Mouse (Mus musculus) lung, embryonic 14.5 days (tissue): ENCODE data around the gene Rab40c. TPM values are rescaled to one million over a fixed set of nuclear protein-coding genes. Genes with fewer than 3 reads are reported as not detected.

ENCODE experiments used
- ATAC-seq: fragments of 200-750 bp; cut with Nextera tagmentation; 2 replicates; pipeline ENCODE4 v1.8.0; 2017; ENCODE audit warnings: mild to moderate bottlenecking, moderate TSS enrichment, moderate library complexity; ENCODE audit not compliant: insufficient read depth
- DNase-seq: peaks from one replicate; pipeline ENCODE4 v3.0.0-alpha.2; 2015
- H3K27ac ChIP-seq: fragments of 300-500 bp; sonication (generic); 2 replicates; pipeline ENCODE4 v1.5.1; 2014; ENCODE audit warnings: low read depth, mild to moderate bottlenecking, moderate library complexity
- H3K27me3 ChIP-seq: fragments of 300-500 bp; sonication (generic); 2 replicates; pipeline ENCODE4 v1.6.1; 2014; ENCODE audit warnings: low read length, control low read depth; ENCODE audit not compliant: insufficient read depth
- H3K36me3 ChIP-seq: fragments of 300-500 bp; sonication (generic); 2 replicates; pipeline ENCODE4 v1.6.1; 2014; ENCODE audit warnings: control low read depth; ENCODE audit not compliant: insufficient read depth
- H3K4me1 ChIP-seq: fragments of 300-500 bp; sonication (generic); 2 replicates; pipeline ENCODE4 v1.6.1; 2014; ENCODE audit warnings: antibody characterized with exemption, control low read depth; ENCODE audit not compliant: insufficient read depth
- H3K4me2 ChIP-seq: fragments of 300-500 bp; sonication (generic); 2 replicates; pipeline ENCODE4 v1.6.1; 2014; ENCODE audit warnings: mild to moderate bottlenecking
- H3K4me3 ChIP-seq: fragments of 300-500 bp; sonication (generic); 2 replicates; pipeline ENCODE4 v1.5.1; 2014; ENCODE audit warnings: low read depth, low read length
- H3K9ac ChIP-seq: fragments of 300-500 bp; sonication (generic); 2 replicates; pipeline ENCODE4 v1.6.1; 2014
- H3K9me3 ChIP-seq: fragments of 300-500 bp; sonication (generic); 2 replicates; pipeline ENCODE4 v1.6.1; 2016; ENCODE audit warnings: low read depth, low read length, control low read depth
- CTCF ChIP-seq: IDR thresholded peaks from 2 replicates; pipeline ENCODE4 v1.5.1; 2016; ENCODE audit warnings: antibody characterized with exemption, low read depth
- WGBS: fragments of 180-500 bp; shearing (Covaris S2); extraction: QIAGEN DNeasy Blood & Tissue Kit; methylation state at CpG from one replicate; pipeline ENCODE4 v1.1.7; 2014; 5-methylcytosine and 5-hydroxymethylcytosine counted together
- polyA plus RNA-seq: library from polyadenylated mRNA; unstranded; fragments of >200 nt; fragmentation: Nextera tagmentation; extraction: Ambion mirVana; gene quantifications from 2 replicates; pipeline ENCODE4 v1.2.1, GENCODE M21; 2014

Gene Rab40c
- polyA plus RNA-seq, 1 experiment from 2014 or later, result 15.4 TPM

DNA sequence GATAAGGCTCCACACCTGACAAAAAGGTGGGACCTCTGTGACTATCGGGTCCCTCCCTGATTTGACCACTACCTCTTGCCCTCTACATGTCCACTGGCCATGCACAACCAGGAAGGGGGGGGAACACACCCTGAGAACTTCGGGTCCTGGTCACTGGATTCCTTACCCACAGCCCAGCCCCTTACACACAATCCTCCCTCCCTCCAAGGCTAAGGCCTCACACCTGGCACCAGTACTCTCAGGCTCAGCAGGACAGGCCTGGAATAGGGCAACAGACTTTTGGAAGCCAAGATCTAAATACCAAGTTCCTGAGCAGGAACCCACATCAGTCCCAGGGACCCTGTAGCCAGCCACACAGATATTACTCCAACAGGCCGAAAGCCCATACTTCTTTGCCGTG lies 80.6 kb downstream of the Rab40c start:
- DNase-seq (no peak), ATAC-seq (no peak)
- TF ChIP-seq CTCF, result no peak
- Histone ChIP-seq H3K27ac (no peak overlapping the region), H3K27me3 (no peaks in the 10 kb centered on the region), H3K4me2 (no peak overlapping the region), H3K4me3 (no peak overlapping the region), H3K9ac (no peak overlapping the region), H3K9me3 (no peaks in the 10 kb centered on the region), H3K4me1 (peaks cover 31% of the 10 kb centered on the region), H3K36me3 (peaks cover 63% of the 10 kb centered on the region)
- WGBS, result 83% methylated on average over 4 of the region's 4 CpGs

DNA sequence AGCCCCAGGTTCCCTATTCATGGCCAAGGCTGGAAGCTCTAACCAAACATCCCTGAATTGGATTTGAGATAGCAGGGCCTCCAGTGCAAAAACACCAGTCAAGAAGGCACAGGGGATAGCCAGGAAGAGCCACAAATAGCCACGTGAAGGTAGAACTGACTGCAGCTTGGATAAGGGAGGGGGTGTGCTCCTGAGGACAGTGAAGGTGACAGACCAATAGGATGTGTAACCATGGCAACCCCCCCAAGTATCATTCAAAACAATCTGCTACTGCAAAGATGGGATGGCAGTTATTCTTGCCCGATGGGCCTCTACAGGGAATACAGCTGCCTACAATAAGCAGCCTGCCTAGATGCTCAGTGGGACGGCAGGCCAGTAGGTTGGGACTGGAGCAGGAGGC lies 82.0 kb downstream of the Rab40c start:
- peak overlapping the region; percentile 74 for H3K4me2 ChIP-seq
- DNase-seq (peak; percentile 14), ATAC-seq (no peak)
- H3K9me3 ChIP-seq, result no peaks in the 10 kb centered on the region
- H3K27ac ChIP-seq, result no peak overlapping the region
- TF ChIP-seq CTCF, result no peak
- peaks cover 26% of the 10 kb centered on the region for H3K4me1 ChIP-seq
- H3K4me3 ChIP-seq, result no peak overlapping the region
- peaks cover 59% of the 10 kb centered on the region for H3K36me3 ChIP-seq
- no peaks in the 10 kb centered on the region for H3K27me3 ChIP-seq
- WGBS, result 51% methylated on average over 3 of the region's 3 CpGs
- no peak overlapping the region for H3K9ac ChIP-seq

DNA sequence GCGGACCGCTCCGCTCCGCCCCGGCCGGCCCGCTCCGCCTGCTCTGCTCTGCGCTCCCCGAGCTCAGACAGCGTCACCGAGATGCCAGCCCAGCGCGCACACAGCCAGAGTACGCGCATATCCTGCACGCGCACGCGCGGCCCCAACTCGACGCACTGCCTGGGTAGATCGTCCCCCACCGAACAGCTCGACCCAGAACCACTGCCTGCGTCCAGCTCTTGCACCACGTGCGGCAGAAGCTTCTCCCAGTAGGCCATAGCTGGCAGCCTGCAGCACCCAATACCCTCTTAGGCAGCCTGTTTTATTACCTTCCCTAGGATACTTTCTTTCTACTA lies 82.5 kb downstream of the Rab40c start, which contains the start of gene Rhbdl1:
Gene Rhbdl1, minus strand, starts transcription at position 220 of the 335 bp plus-strand sequence.
- no peak for TF ChIP-seq CTCF
- H3K4me3 ChIP-seq, result peak within 1 kb of the TSS; percentile 34
- peaks cover 26% of the 10 kb centered on the region for H3K4me1 ChIP-seq
- H3K9me3 ChIP-seq, result no peaks in the 10 kb centered on the region
- peak; percentile 83 for DNase-seq
- H3K36me3 ChIP-seq, result peaks cover 55% of the 10 kb centered on the region
- peak; percentile 13; the same call in 1 of the 2 replicates for ATAC-seq
- 2% methylated on average over 29 of the region's 29 CpGs for WGBS
- no peaks in the 10 kb centered on the region for H3K27me3 ChIP-seq
- H3K9ac ChIP-seq, result peak within 1 kb of the TSS; percentile 53
- peak within 1 kb of the TSS; percentile 30; the same call in 1 of the 2 replicates for H3K27ac ChIP-seq
- H3K4me2 ChIP-seq, result peak within 1 kb of the TSS; percentile 74

DNA sequence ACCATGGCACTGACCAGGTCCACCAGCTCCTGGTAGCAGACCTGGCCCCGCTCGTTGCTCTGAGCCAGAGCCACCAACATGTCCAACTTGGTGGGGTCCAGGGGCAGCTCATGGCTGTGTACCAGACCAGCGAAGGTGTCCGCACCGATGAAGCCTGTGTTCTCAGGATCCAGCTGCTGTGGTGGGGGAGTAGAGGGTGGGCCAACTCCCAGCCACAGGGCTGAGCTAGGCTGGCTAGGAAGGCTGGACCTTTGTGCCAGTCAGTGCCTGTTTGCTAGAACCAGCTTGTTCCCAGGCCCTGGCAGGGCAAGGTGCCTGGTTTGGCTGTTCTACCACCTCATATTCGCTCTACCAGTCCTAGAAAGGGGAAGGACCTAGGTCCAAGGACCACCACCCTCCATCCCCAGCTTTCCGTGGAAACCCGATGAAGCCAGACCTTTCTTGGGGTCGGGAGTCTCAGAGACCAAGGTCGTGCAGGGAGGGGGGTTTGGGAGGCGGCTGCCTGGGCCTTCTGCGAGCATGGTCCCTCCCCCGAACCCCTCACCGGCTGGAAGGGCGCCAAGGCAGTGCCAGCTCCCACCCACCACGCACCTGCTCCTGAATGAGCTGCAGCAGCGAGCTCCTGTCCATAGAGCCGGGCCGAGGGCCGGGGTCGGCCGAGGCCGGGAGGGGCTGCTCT lies 83.0 kb downstream of the Rab40c start:
- Histone ChIP-seq H3K27me3 (no peaks in the 10 kb centered on the region), H3K9ac (peak overlapping the region; percentile 53), H3K4me1 (peaks cover 31% of the 10 kb centered on the region), H3K36me3 (peaks cover 55% of the 10 kb centered on the region), H3K4me2 (peak overlapping the region; percentile 74), H3K27ac (peak overlapping the region; percentile 30; the same call in 1 of the 2 replicates), H3K4me3 (peak overlapping the region; percentile 34), H3K9me3 (no peaks in the 10 kb centered on the region)
- ATAC-seq, result no peak
- DNase-seq, result no peak
- TF ChIP-seq CTCF, result no peak
- 19% methylated on average over 23 of the region's 23 CpGs for WGBS

DNA sequence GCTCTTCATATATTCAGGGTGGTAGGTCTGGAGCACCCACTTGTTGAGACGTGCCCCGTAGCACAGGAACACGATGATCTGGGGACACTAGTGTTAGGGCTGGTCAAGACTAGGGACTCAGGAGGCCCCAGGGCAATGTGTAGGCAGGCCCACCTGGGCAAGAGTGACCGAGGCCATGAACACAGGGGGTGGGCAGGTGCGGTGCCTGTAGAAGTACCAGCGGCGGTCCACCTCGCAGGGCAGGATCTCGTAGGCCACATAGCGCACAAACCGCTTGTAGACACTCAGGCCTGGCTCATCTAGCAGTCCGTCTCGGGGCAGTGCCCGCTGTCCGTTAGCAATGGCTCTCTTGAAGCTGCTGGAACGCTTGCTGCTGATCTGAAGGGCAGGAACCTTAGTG lies 83.7 kb downstream of the Rab40c start:
- DNase-seq (no peak), ATAC-seq (no peak)
- no peaks in the 10 kb centered on the region for H3K27me3 ChIP-seq
- H3K9me3 ChIP-seq, result no peaks in the 10 kb centered on the region
- H3K4me1 ChIP-seq, result peaks cover 37% of the 10 kb centered on the region
- H3K4me3 ChIP-seq, result no peak overlapping the region
- peak overlapping the region; percentile 4; the same call in 1 of the 2 replicates for H3K4me2 ChIP-seq
- peaks cover 55% of the 10 kb centered on the region for H3K36me3 ChIP-seq
- no peak overlapping the region for H3K27ac ChIP-seq
- no peak overlapping the region for H3K9ac ChIP-seq
- WGBS, result 90% methylated on average over 16 of the region's 16 CpGs
- TF ChIP-seq CTCF, result no peak

DNA sequence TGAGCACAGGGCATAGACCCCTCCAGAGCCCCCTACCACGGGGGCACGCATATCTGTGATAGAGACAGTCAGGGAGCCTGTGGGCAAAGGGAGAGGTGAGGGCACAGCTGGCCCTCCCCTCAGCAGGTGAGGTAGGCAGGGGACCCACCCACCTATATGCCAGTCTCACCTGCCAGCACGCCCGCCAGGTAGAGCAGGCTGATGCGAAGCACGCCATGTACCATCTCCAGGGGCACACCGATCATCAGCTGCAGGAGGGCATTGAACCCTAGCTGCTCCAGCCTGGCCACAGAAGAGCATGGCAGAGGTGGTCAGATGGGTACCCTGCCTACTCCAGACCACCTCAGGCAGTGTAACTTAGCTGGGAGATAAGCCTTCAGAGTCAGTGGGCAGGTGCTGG lies 84.2 kb downstream of the Rab40c start:
- peaks cover 37% of the 10 kb centered on the region for H3K4me1 ChIP-seq
- 94% methylated on average over 7 of the region's 7 CpGs for WGBS
- H3K4me2 ChIP-seq, result peak overlapping the region; percentile 89; the same call in 1 of the 2 replicates

DNA sequence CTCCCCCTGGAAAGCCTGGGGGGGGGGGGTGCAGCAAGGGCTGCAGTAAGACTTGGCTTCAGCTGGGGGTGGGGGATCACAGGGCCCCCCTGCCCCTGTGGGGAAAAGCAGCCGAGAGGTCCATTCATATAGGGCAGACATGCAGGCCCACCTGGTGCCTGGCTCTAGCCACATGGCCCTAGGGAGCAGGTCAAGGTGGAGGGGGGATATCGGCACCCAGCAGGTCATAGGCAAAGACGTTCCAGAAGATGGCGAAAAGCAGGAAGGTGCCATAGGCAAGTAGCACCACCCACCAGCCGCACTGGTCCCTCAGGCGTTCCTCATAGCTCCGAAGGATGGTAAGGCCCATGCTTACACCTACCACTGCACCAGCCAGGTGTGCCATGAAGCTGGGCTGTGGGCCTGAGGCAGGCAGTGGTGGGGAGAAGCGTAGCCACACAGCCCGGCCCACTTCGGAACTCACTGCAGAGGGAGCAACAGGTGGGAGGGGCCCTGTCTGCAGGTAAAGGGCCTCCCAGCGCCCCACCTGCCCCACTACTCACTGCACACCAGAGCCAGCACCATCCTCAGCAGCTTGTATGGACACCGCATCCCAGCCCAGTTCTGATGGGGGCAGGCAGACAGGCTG lies 84.8 kb downstream of the Rab40c start:
- DNase-seq, result no peak
- no peak for ATAC-seq
- peak overlapping the region; percentile 69 for H3K9ac ChIP-seq
- H3K4me2 ChIP-seq, result peak overlapping the region; percentile 89
- H3K4me1 ChIP-seq, result peaks cover 40% of the 10 kb centered on the region
- no peak for TF ChIP-seq CTCF
- no peaks in the 10 kb centered on the region for H3K9me3 ChIP-seq
- no peaks in the 10 kb centered on the region for H3K27me3 ChIP-seq
- H3K27ac ChIP-seq, result peak overlapping the region; percentile 97; the same call in 1 of the 2 replicates
- H3K4me3 ChIP-seq, result peak overlapping the region; percentile 82
- peaks cover 55% of the 10 kb centered on the region for H3K36me3 ChIP-seq
- WGBS, result 73% methylated on average over 12 of the region's 12 CpGs

More for the DNA sequence above, 84.2 kb downstream of the Rab40c start:
- TF ChIP-seq CTCF, result no peak
- H3K27ac ChIP-seq, result no peak overlapping the region
- peaks cover 55% of the 10 kb centered on the region for H3K36me3 ChIP-seq
- no peak for ATAC-seq
- H3K4me3 ChIP-seq, result peak overlapping the region; percentile 82
- no peaks in the 10 kb centered on the region for H3K9me3 ChIP-seq
- no peaks in the 10 kb centered on the region for H3K27me3 ChIP-seq
- no peak for DNase-seq
- no peak overlapping the region for H3K9ac ChIP-seq
